Mouse (Mus musculus) heart, postnatal 0 days (tissue): ENCODE measurements around the gene Ggt5.

Source experiments
- CTCF ChIP-seq: IDR thresholded peaks from 2 replicates; pipeline ENCODE4 v1.5.1; 2016; ENCODE audit warnings: antibody characterized with exemption, control low read depth, low read depth
- EP300 ChIP-seq: IDR thresholded peaks from 2 replicates; pipeline ENCODE4 v1.6.1; 2016; ENCODE audit warnings: antibody characterized with exemption, low read depth

- TF ChIP-seq EP300 = no peak
- TF ChIP-seq CTCF = no peak
Observed at GRCm38 (mm10) chr10:75571937-75572336, 17.2 kb upstream of the Ggt5 start.
